11 mouse cellular contexts compared by ENCODE assay signal in the genomic region with DNA sequence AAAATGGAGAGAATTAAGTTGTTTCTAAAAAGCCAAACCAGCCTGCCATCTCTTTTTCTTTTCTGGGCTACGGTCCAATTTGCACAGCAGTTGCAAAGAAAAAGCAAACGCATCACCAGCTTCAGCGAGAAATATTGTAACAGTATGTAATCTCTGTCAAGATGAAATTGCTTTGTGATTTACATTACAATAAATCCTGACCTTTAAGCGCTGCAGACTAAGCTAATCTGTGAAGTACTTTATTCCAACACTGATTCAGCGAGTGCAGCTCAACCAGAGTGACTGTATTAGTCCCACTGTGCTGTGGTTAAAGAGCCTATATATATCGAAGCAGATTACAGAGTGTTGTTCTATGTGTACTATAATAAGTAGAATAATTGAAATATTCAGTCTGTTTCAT. TPM values are rescaled to one million over a fixed set of nuclear protein-coding genes. Genes with fewer than 3 reads are reported as not detected.
DNase-seq lines count a peak whose midpoint lies in the region; ATAC-seq and TF ChIP-seq lines count a peak whose summit lies in the region.
"Had no signal": no experiment of that assay in that cellular context is flagged by ENCODE, and none has a peak within 500 bp of the region (broad histone marks: within the 10 kb centered on the region; RNA-seq: fewer than 3 reads in every experiment).

No protein-coding gene starts in this region.

- H3K4me3 ChIP-seq in lung, postnatal 0 days (ENCODE audit: low read depth, low read length) = no peak overlapping the region
- H3K4me3 ChIP-seq: heart, embryonic 15.5 days had no signal

- H3K27ac ChIP-seq in lung, postnatal 0 days (ENCODE audit: low read length) = no peak overlapping the region
- H3K27ac ChIP-seq: heart, embryonic 15.5 days; liver, embryonic 14.5 days had no signal

- H3K9ac ChIP-seq in lung, postnatal 0 days (replicated peaks; ENCODE audit: low read depth) = no peak overlapping the region
- H3K9ac ChIP-seq: heart, embryonic 15.5 days; liver, embryonic 14.5 days had no signal

- no peak overlapping the region for H3K4me2 ChIP-seq in lung, postnatal 0 days (replicated peaks; ENCODE audit: low read depth, low read length)
- H3K4me2 ChIP-seq: heart, embryonic 15.5 days had no signal

- no peak for TF ChIP-seq EP300 in lung, postnatal 0 days (IDR thresholded peaks at IDR 0.05)

- no peak for TF ChIP-seq CTCF in lung, postnatal 0 days (IDR thresholded peaks at IDR 0.05)

- H3K9me3 ChIP-seq in lung, postnatal 0 days (ENCODE audit: low read length) = no peaks in the 10 kb centered on the region
- H3K9me3 ChIP-seq: heart, embryonic 15.5 days had no signal

- no peak for ATAC-seq in lung, postnatal 0 days

- intact Hi-C loops in left cerebral cortex, postnatal 25 days (cut with DNase I) = loop anchor here (10.0 kb wide), 2 partner anchors 106 to 486 kb away; no protein-coding TSS in a partner anchor

- no peaks in the 10 kb centered on the region for H3K36me3 ChIP-seq in lung, postnatal 0 days (ENCODE audit: insufficient read depth, low read length)
- H3K36me3 ChIP-seq: heart, embryonic 15.5 days had no signal

- H3K4me1 ChIP-seq in lung, postnatal 0 days (ENCODE audit: insufficient read depth, low read depth, low read length) = no peaks in the 10 kb centered on the region
- H3K4me1 ChIP-seq: heart, embryonic 15.5 days had no signal

- DNase-seq in lung, postnatal 0 days (ENCODE audit: low spot score) = peak; percentile 26
- no peak for DNase-seq in lung, postnatal 25 days (ENCODE audit: low spot score)
- peak; percentile 16 to 17 for DNase-seq in frontal cortex, postnatal 10 days (ENCODE audit: low spot score in 2 of 2)
- peak; percentile 66 to 86 for DNase-seq in left cerebral cortex, postnatal 25 days (ENCODE audit: low spot score in 2 of 2)
- DNase-seq in right cerebral cortex, postnatal 4 days = peak; percentile 13
- no peak for DNase-seq in spleen, postnatal 36 days (ENCODE audit: low spot score in 2 of 2)
- no peak for DNase-seq in kidney, adult 9 months
- DNase-seq: adrenal gland, postnatal 10 days; kidney, postnatal 10 days had no signal

- WGBS in lung, postnatal 0 days = 39% methylated on average over 6 of the region's 6 CpGs

- H3K27me3 ChIP-seq in lung, postnatal 0 days (replicated peaks; ENCODE audit: insufficient read depth, low read length) = no peaks in the 10 kb centered on the region
- H3K27me3 ChIP-seq: heart, embryonic 15.5 days had no signal

RNA-seq across cellular contexts. Expression of gene Cetn3, which starts 45.6 kb away (rescaled TPM):
- polyA plus RNA-seq in lung, postnatal 0 days (2015; fragmentation: Nextera tagmentation; extraction: Ambion mirVana) = 184 and 185 TPM in 2 replicates
- total RNA-seq in left cerebral cortex, postnatal 25 days (2021) = 100 to 1,000 TPM; 117 to 121 TPM

Comparison
In these comparisons a context has a peak if more than half of its experiments do, and no peak if none do; other contexts are left out.
1. DNase-seq: peak in lung, postnatal 0 days (single experiment), frontal cortex, postnatal 10 days (2 of 2), left cerebral cortex, postnatal 25 days (2 of 2) and right cerebral cortex, postnatal 4 days (single experiment); none in lung, postnatal 25 days (single experiment), spleen, postnatal 36 days (0 of 2) and kidney, adult 9 months (single experiment).